Mouse (Mus musculus) cerebellum, adult 2 months (tissue): ENCODE data around the gene Umps. TPM values are rescaled to one million over a fixed set of nuclear protein-coding genes. Genes with fewer than 3 reads are reported as not detected.
A peak's percentile ranks its signal among the peaks of the same experiment; 100 is the strongest.

Experiments
- DNase-seq, 2 experiments: peaks; one replicate each; pipeline ENCODE4 v3.0.0; 2021
- H3K27ac ChIP-seq: fragments of 200-500 bp; 2 replicates; pipeline ENCODE4 v1.5.1; 2012; ENCODE audit warnings: low read length, control low read depth, inconsistent platforms; ENCODE audit not compliant: insufficient read depth
- H3K27me3 ChIP-seq: fragments of 200-500 bp; 2 replicates; pipeline ENCODE4 v1.6.1; 2012; ENCODE audit warnings: inconsistent platforms, mild to moderate bottlenecking, low read length, moderate library complexity; ENCODE audit not compliant: control insufficient read depth, insufficient read depth
- H3K4me1 ChIP-seq: fragments of 200-500 bp; 2 replicates; pipeline ENCODE4 v1.6.1; 2011; ENCODE audit warnings: low read length; ENCODE audit not compliant: control insufficient read depth, insufficient read depth
- H3K4me3 ChIP-seq: fragments of 200-500 bp; replicated peaks from 2 replicates; pipeline ENCODE3; 2011; ENCODE audit warnings: mild to moderate bottlenecking, low read depth, low read length, control low read depth; ENCODE audit not compliant: insufficient read depth
- CTCF ChIP-seq: fragments of 200-500 bp; IDR thresholded peaks from 2 replicates; pipeline ENCODE4 v1.5.1; 2011; ENCODE audit warnings: low read depth, mild to moderate bottlenecking, control low read depth, low read length, moderate library complexity, borderline replicate concordance; ENCODE audit not compliant: insufficient read depth
- POLR2A ChIP-seq: fragments of 200-500 bp; IDR thresholded peaks from 2 replicates; pipeline ENCODE4 v1.6.1; 2011; ENCODE audit warnings: low read length, control low read depth, borderline replicate concordance; ENCODE audit not compliant: insufficient read depth
- WGBS: fragments of 180-500 bp; shearing (Covaris S2); methylation state at CpG from one replicate; pipeline ENCODE4 v1.1.7; 2018; 5-methylcytosine and 5-hydroxymethylcytosine counted together
- polyA plus RNA-seq: library from polyadenylated mRNA; depleted of rRNA; stranded (reverse); fragments of >200 nt; gene quantifications from 2 replicates; pipeline ENCODE4 v1.2.3, GENCODE M21; 2012

The Umps gene
- polyA plus RNA-seq, 1 experiment, result 12.5 TPM

DNA sequence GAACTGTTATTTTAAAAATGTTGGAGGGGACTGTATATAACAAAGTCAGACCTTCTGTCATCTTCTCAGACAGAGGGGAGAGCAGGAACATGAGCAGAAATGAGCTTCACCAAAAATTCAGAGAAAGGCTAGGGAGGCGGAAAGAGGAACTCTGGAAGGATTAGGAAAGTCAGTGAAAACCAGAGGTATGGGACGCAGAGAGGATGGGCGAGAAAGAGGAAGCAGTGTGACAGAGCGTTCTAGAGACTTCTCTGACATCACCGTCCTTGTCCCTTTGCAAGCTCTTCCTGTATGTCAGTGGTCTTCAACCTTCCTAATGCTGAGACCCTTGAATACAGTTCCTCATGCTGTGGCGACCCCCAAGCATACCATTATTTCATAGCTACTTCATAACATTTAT lies 18.5 kb upstream of the Umps start:
- WGBS, result 88% methylated on average over 6 of the region's 6 CpGs

DNA sequence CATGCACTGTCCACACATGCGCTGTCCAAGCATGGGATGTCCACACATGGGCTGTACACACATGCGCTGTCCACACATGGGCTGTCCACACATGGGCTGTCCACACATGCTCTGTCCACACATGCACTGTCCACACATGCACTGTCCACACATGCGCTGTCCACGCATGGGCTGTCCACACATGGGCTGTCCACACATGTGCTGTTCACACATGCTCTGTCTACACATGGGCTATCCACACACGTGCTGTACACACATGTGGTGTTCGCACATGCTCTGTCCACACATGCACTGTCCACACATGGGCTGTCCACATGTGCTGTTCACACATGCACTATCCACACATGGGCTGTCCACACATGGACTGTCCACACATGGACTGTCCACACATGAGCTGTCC lies 16.9 kb upstream of the Umps start:
- WGBS, result 98% methylated on average over 6 of the region's 6 CpGs
- no peak overlapping the region for H3K27ac ChIP-seq
- TF ChIP-seq POLR2A, result no peak
- TF ChIP-seq CTCF, result no peak

More for the DNA sequence above, 18.5 kb upstream of the Umps start:
- no peak overlapping the region for H3K4me3 ChIP-seq
- TF ChIP-seq CTCF (no peak), POLR2A (no peak)
- H3K27ac ChIP-seq, result no peak overlapping the region
- H3K27me3 ChIP-seq, result no peaks in the 10 kb centered on the region
- no peaks in the 10 kb centered on the region for H3K4me1 ChIP-seq
- DNase-seq, result no peak

GRCm38 (mm10) chr16:33979855-33980254 lies 13.0 kb upstream of the Umps start:
- WGBS, result 75% methylated on average over 2 of the region's 2 CpGs
- Histone ChIP-seq H3K27ac (no peak overlapping the region), H3K4me3 (no peak overlapping the region), H3K4me1 (no peaks in the 10 kb centered on the region), H3K27me3 (no peaks in the 10 kb centered on the region)
- DNase-seq, result no peak
- no peak for TF ChIP-seq CTCF
- no peak for TF ChIP-seq POLR2A

More for the DNA sequence above, 16.9 kb upstream of the Umps start:
- Histone ChIP-seq H3K4me3 (no peak overlapping the region), H3K4me1 (no peaks in the 10 kb centered on the region), H3K27me3 (no peaks in the 10 kb centered on the region)
- no peak for DNase-seq

- DNase-seq, result no peak
- Histone ChIP-seq H3K4me3 (peak overlapping the region; percentile 97), H3K4me1 (0 out of 2 replicates have a peak, but pooled peaks cover 3% of the 10 kb centered on the region), H3K27ac (no peak overlapping the region), H3K27me3 (no peaks in the 10 kb centered on the region)
- TF ChIP-seq POLR2A (no peak), CTCF (no peak)
- 58% methylated on average over 2 of the region's 2 CpGs for WGBS
These were observed 424 bp upstream of the Umps start for GRCm38 (mm10) chr16:33967283-33967640.

DNA sequence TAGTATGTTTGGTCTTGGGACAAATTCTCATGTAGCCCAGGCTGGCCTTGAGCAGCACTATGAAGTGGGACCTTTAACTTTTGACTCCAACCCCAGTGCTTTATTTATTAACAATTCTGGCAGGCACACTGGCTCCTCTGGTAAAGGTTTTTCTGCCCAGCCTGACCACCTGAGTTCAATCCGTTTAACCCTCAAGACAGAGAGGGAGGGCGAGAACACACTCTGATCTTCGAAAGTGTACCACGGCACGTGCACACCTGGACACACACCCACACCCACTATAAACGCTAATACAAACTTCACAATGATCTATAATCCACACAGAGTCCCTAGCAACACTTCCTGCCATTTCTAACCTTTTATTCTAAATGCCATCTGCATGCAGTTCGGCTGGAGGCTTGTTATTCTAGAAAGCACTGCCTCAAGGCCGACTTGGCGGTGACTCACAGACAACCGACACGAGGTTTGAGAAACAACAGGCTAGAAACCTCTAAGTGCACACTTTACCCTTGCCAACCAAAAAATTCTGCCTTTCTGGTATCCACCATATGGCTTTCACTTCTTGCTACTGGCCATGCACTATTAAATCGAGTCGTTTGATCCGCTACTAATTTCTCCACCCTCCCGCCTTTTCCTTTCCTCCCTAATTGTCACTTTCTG lies 830 bp downstream of the Umps start:
- peak in 1 of 2 experiments; percentile 30 for DNase-seq
- Histone ChIP-seq H3K27ac (no peak overlapping the region), H3K27me3 (no peaks in the 10 kb centered on the region), H3K4me3 (peak overlapping the region; percentile 97), H3K4me1 (0 out of 2 replicates have a peak, but pooled peaks cover 3% of the 10 kb centered on the region)
- WGBS, result 13% methylated on average over 15 of the region's 15 CpGs
- TF ChIP-seq POLR2A (no peak), CTCF (no peak)

DNA sequence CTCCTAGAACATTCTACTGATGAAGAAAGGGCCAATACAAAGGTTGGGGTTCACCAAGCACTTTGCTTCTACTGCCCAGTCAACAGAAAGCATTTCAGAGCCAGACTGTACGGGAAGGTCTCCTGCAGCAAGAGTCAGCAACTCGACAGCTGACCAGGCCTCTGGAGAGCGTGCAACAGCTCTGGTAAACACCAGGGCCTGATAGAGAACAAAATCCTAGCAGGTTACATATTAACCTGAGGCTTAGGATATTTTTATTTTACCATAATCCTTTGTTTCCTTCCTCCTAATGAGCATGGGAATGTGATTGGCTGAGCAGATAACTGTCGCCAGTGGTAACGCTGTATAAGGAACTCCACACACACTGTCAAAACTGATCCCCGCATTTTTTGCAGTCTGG lies 3.3 kb downstream of the Umps start:
- H3K4me1 ChIP-seq, result 0 out of 2 replicates have a peak, but pooled peaks cover 3% of the 10 kb centered on the region
- TF ChIP-seq CTCF, result no peak
- TF ChIP-seq POLR2A, result no peak
- no peak overlapping the region for H3K27ac ChIP-seq
- H3K4me3 ChIP-seq, result no peak overlapping the region
- no peak for DNase-seq
- H3K27me3 ChIP-seq, result no peaks in the 10 kb centered on the region
- WGBS, result 85% methylated on average over 6 of the region's 6 CpGs

DNA sequence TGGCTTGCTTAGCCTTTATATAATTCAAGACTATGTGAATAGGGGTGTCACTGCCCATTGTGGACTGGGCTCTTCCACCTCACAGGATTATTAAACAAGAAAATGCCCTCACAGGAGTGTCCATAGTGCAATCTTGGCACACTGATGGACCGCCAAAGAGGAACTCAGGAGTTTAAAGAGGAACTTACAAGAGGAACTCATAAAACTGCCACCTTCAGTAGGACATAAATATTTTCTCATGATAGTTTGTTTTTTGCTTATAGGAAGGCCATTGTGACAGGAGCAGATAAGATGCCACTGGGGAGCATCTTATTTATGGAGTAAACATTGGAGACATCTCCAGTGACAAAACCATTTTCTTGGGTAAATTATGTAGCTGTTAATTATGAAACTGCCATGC lies 12.0 kb downstream of the Umps start:
- DNase-seq, result no peak
- H3K4me3 ChIP-seq, result no peak overlapping the region
- WGBS, result 93% methylated on average over 1 of the region's 1 CpGs

DNA sequence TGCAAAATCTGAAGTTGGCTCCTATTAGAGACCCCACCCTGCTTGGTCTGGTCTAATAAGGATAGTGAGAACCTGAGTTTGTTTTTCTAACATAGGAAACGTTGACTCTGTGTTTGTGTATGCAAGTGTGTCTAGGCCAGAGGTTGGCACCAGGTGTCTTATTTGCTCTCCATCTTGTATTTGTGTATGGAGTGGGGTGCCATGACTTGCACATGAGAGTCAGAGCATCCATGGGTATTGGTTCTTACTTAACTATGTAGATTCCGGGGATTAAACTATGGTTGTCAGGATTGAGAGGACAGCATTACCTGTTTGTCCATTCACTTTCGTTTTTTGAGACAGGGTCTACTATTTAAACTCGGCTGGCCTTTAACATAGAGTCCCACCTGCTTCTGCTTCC lies 13.8 kb downstream of the Umps start:
- Histone ChIP-seq H3K4me1 (peaks cover 3% of the 10 kb centered on the region; the same call in 1 of the 2 replicates), H3K27ac (no peak overlapping the region), H3K27me3 (no peaks in the 10 kb centered on the region), H3K4me3 (no peak overlapping the region)
- 88% methylated on average over 4 of the region's 4 CpGs for WGBS
- no peak for DNase-seq
- no peak for TF ChIP-seq CTCF
- TF ChIP-seq POLR2A, result no peak

More for the DNA sequence above, 12.0 kb downstream of the Umps start:
- Histone ChIP-seq H3K27ac (no peak overlapping the region), H3K27me3 (no peaks in the 10 kb centered on the region), H3K4me1 (no peaks in the 10 kb centered on the region)
- TF ChIP-seq POLR2A (no peak), CTCF (no peak)
